Mouse (Mus musculus): ENCODE results near the gene Grb14.

DNA sequence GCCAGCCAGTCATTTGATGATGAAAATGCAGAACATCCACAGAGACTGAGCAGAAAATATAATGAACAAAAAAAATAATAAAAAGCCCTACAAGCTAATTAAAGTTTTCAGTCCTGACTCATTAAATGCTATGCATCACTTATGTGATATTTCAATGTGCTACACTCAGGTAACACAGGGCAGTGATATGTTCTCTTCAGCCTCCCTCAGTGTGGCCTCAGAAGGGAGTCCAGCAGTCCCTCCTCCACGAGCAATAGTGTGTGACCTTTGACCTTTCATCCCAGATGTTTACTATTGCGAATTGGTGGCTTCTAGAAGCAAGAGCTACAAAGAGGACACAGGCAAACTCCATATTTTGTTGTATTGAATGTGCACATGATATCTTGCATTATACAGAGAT lies 146.5 kb downstream of the Grb14 start:
- TF ChIP-seq TBP (conservative IDR thresholded peaks at IDR 0.05; ENCODE audit: low read depth, low read length), result no peak
- no peak for TF ChIP-seq POLR2A (IDR thresholded peaks at IDR 0.05; ENCODE audit: low read depth, low read length)
- no peak for TF ChIP-seq CTCF (conservative IDR thresholded peaks at IDR 0.05 in 1 of 2, IDR thresholded peaks at IDR 0.05 in 1 of 2; ENCODE audit: low read depth in 2 of 2, low read length in 2 of 2)
- TF ChIP-seq MAFK (IDR thresholded peaks at IDR 0.05; ENCODE audit: insufficient replicate concordance, low read length), result no peak
- TF ChIP-seq SIN3A (IDR thresholded peaks at IDR 0.05; ENCODE audit: low read length), result no peak
- no peak for TF ChIP-seq ZMIZ1 (IDR thresholded peaks at IDR 0.05; ENCODE audit: low read depth, low read length)
